Comparison of ENCODE assay signal across 28 mouse cellular contexts in genomic region chr2:26608781-26609180, GRCm38 (mm10). TPM values are rescaled to one million over a fixed set of nuclear protein-coding genes. Genes with fewer than 3 reads are reported as not detected.
DNase-seq lines count a peak whose midpoint lies in the region; TF ChIP-seq lines count a peak whose summit lies in the region.
"Had no signal": no experiment of that assay in that cellular context is flagged by ENCODE, and none has a peak within 500 bp of the region (broad histone marks: within the 10 kb centered on the region; RNA-seq: fewer than 3 reads in every experiment).

No protein-coding gene starts in this region.

- H3K9ac ChIP-seq in heart, adult 2 months (ENCODE audit: low read depth, low read length), result no peak overlapping the region
- H3K9ac ChIP-seq: embryonic facial prominence, embryonic 12.5 days; forebrain, embryonic 13.5 days; forebrain, embryonic 15.5 days; forebrain, postnatal 0 days had no signal

- no peak for TF ChIP-seq POLR2A in heart, adult 2 months (IDR thresholded peaks at IDR 0.05; ENCODE audit: insufficient read depth, low read depth, low read length)

- intact Hi-C loops in gastrocnemius, adult 2 months (cut with DNase I), result no loop called here
- intact Hi-C loops in heart, adult 2 months (cut with DNase I), result no loop called here

- peak overlapping the region; percentile 75; the same call in 1 of the 2 replicates for H3K27ac ChIP-seq in gastrocnemius, adult 2 months
- H3K27ac ChIP-seq in heart, adult 2 months, result peak overlapping the region; percentile 83
- peak overlapping the region; percentile 91 for H3K27ac ChIP-seq in brown adipose tissue, adult 24 weeks (replicated peaks; ENCODE audit: low read depth, low read length)
- H3K27ac ChIP-seq: embryonic facial prominence, embryonic 10.5 days; embryonic facial prominence, embryonic 12.5 days; forebrain, embryonic 13.5 days; forebrain, embryonic 15.5 days had no signal

- no peaks in the 10 kb centered on the region for H3K36me3 ChIP-seq in heart, adult 2 months (ENCODE audit: control insufficient read depth, insufficient read depth, low read length)
- H3K36me3 ChIP-seq: embryonic facial prominence, embryonic 10.5 days; embryonic facial prominence, embryonic 12.5 days; forebrain, embryonic 15.5 days; G1E had no signal

- no peak for DNase-seq in gastrocnemius, adult 2 months
- DNase-seq in gastrocnemius, adult 8-10 months (ENCODE audit: low spot score in 2 of 2), result no peak
- DNase-seq in heart, adult 2 months, result no peak
- DNase-seq in heart, adult 8-10 months (ENCODE audit: low spot score), result no peak
- no peak for DNase-seq in T-cell, adult 2 months (ENCODE audit: low spot score)
- DNase-seq: adrenal gland, adult 2 months; adrenal gland, postnatal 25 days; cerebellum, adult 11-12 months; cerebellum, adult 2 months; cerebellum, adult 9-10 months; cerebellum, postnatal 10 days; cerebellum, postnatal 25 days; forebrain, postnatal 0 days had no signal

- TF ChIP-seq CTCF in gastrocnemius, adult 2 months (IDR thresholded peaks at IDR 0.05), result no peak
- no peak for TF ChIP-seq CTCF in heart, adult 2 months (IDR thresholded peaks at IDR 0.05)

- no peaks in the 10 kb centered on the region for H3K27me3 ChIP-seq in heart, adult 2 months (ENCODE audit: control insufficient read depth, insufficient read depth, low read length)
- H3K27me3 ChIP-seq: Patski had no signal

- peaks cover 4% of the 10 kb centered on the region for H3K4me1 ChIP-seq in heart, adult 2 months (ENCODE audit: control insufficient read depth, insufficient read depth, low read length)
- H3K4me1 ChIP-seq in brown adipose tissue, adult 24 weeks (ENCODE audit: control insufficient read depth, insufficient read depth, insufficient read length, low read length), result peaks cover 16% of the 10 kb centered on the region

- no peak overlapping the region for H3K4me3 ChIP-seq in gastrocnemius, adult 2 months
- H3K4me3 ChIP-seq in heart, adult 2 months, result no peak overlapping the region
- no peak overlapping the region for H3K4me3 ChIP-seq in brown adipose tissue, adult 24 weeks (ENCODE audit: insufficient read depth, low read depth, low read length)
- H3K4me3 ChIP-seq: embryonic facial prominence, embryonic 10.5 days; embryonic facial prominence, embryonic 12.5 days; forebrain, embryonic 13.5 days; forebrain, embryonic 15.5 days had no signal

- no peaks in the 10 kb centered on the region for H3K79me2 ChIP-seq in heart, adult 2 months (replicated peaks; ENCODE audit: control insufficient read depth, insufficient read depth, low read length)

- TF ChIP-seq EP300 in heart, adult 2 months (IDR thresholded peaks at IDR 0.05; ENCODE audit: insufficient read depth, low read depth, low read length), result no peak

RNA-seq across cellular contexts. Expression of gene Agpat2, which starts 4.6 kb away (rescaled TPM):
- 1 to 10 TPM; 2.8 to 7.3 TPM for total RNA-seq in gastrocnemius, adult 2 months (2021)
- total RNA-seq in gastrocnemius, adult 8-10 months (2022), result 1 to 10 TPM; 2.9 to 8.9 (median 5.6) TPM
- total RNA-seq in heart, adult 2 months (2021), result 10 to 100 TPM; 52.8 to 59.2 TPM
- polyA plus RNA-seq in heart, adult 2 months (2012; rRNA removed), result 117 and 142 TPM in 2 replicates
- total RNA-seq in heart, adult 8-10 months (2022), result 10 to 100 TPM; 51.1 to 65.9 (median 60.8) TPM
- 2,029 and 2,407 TPM in 2 replicates for polyA plus RNA-seq in brown adipose tissue, adult 24 weeks (2012; ENCODE audit: insufficient read depth, insufficient read length, missing spikeins)

RNA-seq across cellular contexts. Expression of gene Fam69b, which starts 19.5 kb away (rescaled TPM):
- 1 to 10 TPM; 1.0 to 2.3 TPM for total RNA-seq in gastrocnemius, adult 2 months (2021)
- 1 to 10 TPM; 1.3 to 2.1 (median 1.6) TPM for total RNA-seq in gastrocnemius, adult 8-10 months (2022)
- 10 to 100 TPM; 20.0 to 21.1 TPM for total RNA-seq in heart, adult 2 months (2021)
- 45.7 and 47.6 TPM in 2 replicates for polyA plus RNA-seq in heart, adult 2 months (2012; rRNA removed)
- total RNA-seq in heart, adult 8-10 months (2022), result 10 to 100 TPM; 15.0 to 26.6 (median 20.9) TPM
- 24.4 and 49.4 TPM in 2 replicates for polyA plus RNA-seq in brown adipose tissue, adult 24 weeks (2012; ENCODE audit: insufficient read depth, insufficient read length, missing spikeins)
- polyA plus RNA-seq: G1E had no signal

RNA-seq across cellular contexts. Expression of gene Gm20532, which starts 22.3 kb away (rescaled TPM):
- total RNA-seq in gastrocnemius, adult 2 months (2021), result not detected
- not detected for total RNA-seq in gastrocnemius, adult 8-10 months (2022)
- total RNA-seq in heart, adult 2 months (2021), result not detected
- not detected in 2 replicates for polyA plus RNA-seq in heart, adult 2 months (2012; rRNA removed)
- total RNA-seq in heart, adult 8-10 months (2022), result not detected
- polyA plus RNA-seq in brown adipose tissue, adult 24 weeks (2012; ENCODE audit: insufficient read depth, insufficient read length, missing spikeins), result not detected in 2 replicates
- total RNA-seq: adrenal gland, adult 2 months; adrenal gland, postnatal 10 days; adrenal gland, postnatal 25 days; adrenal gland, postnatal 4 days; CH12.LX; forebrain, postnatal 0 days; G1E had no signal
- polyA plus RNA-seq: adrenal gland, adult 2 months; brain, embryonic 14.5 days; CD4-positive, CD25-positive, alpha-beta regulatory T cell, adult 4 months; cerebellum, adult 2 months; cortical plate, adult 2 months; embryonic facial prominence, embryonic 10.5 days; embryonic facial prominence, embryonic 12.5 days; embryonic facial prominence, embryonic 14.5 days; forebrain, embryonic 11.5 days; forebrain, embryonic 13.5 days; forebrain, embryonic 15.5 days; forebrain, postnatal 0 days; G1E; Patski had no signal

RNA-seq across cellular contexts. Expression of gene Egfl7, which starts 29.0 kb away (rescaled TPM):
- 10 to 100 TPM; 34.4 to 53.7 TPM for total RNA-seq in gastrocnemius, adult 2 months (2021)
- total RNA-seq in gastrocnemius, adult 8-10 months (2022), result 10 to 100 TPM; 28.7 to 37.4 (median 31.6) TPM
- total RNA-seq in heart, adult 2 months (2021), result 100 to 1,000 TPM; 102 to 111 TPM
- polyA plus RNA-seq in heart, adult 2 months (2012; rRNA removed), result 499 and 610 TPM in 2 replicates
- 100 to 1,000 TPM; 122 to 172 (median 148) TPM for total RNA-seq in heart, adult 8-10 months (2022)
- polyA plus RNA-seq in brown adipose tissue, adult 24 weeks (2012; ENCODE audit: insufficient read depth, insufficient read length, missing spikeins), result 75.5 and 80.4 TPM in 2 replicates
- polyA plus RNA-seq: CD4-positive, CD25-positive, alpha-beta regulatory T cell, adult 4 months had no signal

Comparison
In these comparisons a context has a peak if more than half of its experiments do, and no peak if none do; other contexts are left out.
1. RNA of gene Agpat2, which starts 4.6 kb away (total RNA-seq): 51.1 to 65.9 TPM in heart, adult 8-10 months and 52.8 to 59.2 TPM in heart, adult 2 months; 2.8 to 7.3 TPM in gastrocnemius, adult 2 months and 2.9 to 8.9 TPM in gastrocnemius, adult 8-10 months; every median in the first group is over 4 times any median in the second.
2. RNA of gene Fam69b, which starts 19.5 kb away (total RNA-seq): 15.0 to 26.6 TPM in heart, adult 8-10 months and 20.0 to 21.1 TPM in heart, adult 2 months; 1.0 to 2.3 TPM in gastrocnemius, adult 2 months and 1.3 to 2.1 TPM in gastrocnemius, adult 8-10 months; every median in the first group is over 4 times any median in the second.
3. Peak in every context shown above with its lines, with median percentiles within 50 percentile points of each other: H3K27ac ChIP-seq.